Mouse (Mus musculus): ENCODE measurements around the gene Dscam.

DNA sequence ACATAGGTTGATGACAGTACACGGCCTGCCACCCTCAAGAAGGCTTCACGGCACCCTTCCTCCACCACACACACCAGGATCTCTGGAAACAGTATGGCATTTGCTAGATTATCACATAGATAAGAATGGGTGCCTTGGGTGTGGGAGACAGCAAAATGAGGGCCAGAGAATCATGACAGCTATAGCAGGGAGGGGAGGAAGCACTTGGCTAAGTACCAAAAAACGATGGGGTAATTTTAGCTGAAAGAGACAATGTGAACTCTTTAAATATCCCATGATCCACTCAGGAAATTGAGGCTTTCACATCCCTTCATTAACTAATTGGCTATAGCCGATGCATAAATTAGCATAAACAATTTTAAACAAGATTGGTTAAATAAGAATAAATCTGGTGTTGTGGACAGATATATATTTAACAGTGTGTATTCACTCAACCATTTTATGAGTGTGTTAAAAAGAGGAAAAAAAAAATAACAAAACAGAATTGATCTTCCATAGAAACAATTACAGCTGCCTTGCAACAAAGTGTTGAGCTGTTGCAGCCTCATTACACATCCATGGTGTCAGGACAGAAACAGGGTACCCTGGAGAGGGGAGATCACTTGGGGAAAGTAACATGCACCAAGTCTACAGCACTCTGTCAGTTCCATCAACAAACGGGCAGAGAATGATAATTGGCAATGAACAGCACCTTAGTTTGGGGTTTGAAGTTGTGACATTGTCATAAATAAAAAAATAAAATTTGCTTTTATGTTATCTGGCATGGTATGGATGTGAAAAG, 427.9 kb downstream of the Dscam start:
- no peak for TF ChIP-seq CTCF (IDR thresholded peaks at IDR 0.05; ENCODE audit: low read depth, low read length)
- TF ChIP-seq POLR2A (IDR thresholded peaks at IDR 0.05; ENCODE audit: borderline replicate concordance, low read depth, low read length), result no peak
